In the genomic region with DNA sequence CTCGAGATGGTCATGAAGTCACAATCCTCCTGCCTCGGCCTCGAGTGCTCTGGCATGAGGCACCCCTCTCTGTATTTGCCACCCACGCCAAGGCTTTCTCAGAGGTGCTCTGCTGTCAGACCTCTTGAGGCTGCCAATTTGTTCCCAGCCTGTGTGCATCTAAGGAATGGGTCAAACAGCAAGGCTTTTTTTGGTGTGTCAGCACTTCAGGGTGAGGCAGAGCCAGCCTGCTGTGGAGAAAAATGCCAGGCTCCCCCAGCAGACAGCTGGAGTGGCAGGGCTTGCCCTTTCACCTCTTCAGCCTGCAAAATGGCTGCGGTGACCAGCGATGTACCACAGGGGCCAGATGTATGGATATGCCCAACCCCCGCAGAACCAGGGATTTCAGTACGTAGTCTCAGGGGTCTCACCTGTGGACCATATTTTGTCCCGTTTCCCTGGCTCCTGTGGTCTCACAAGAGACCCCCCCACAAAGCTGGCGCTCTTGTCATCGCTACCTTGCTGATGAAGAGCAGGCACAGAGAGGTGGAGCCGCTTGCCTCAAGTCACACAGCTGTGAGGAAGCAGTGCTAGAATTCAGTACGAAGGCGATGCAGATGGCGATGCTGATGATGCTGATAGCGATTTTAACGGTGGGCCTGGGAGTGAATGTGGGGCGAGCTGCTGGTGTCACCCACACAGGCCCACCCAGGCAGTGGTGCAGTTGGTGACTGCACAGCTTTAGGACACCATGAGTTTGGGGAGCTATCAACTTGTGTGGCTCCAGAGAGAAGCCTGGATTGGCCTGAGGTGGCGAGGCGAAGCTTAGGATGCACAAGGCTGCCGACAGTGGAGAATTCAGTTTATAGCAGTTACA, we compare ENCODE assay signal across 10 mouse cellular contexts. TPM values are rescaled to one million over a fixed set of nuclear protein-coding genes. Genes with fewer than 3 reads are reported as not detected.
DNase-seq lines count a peak whose midpoint lies in the region; ATAC-seq lines count a peak whose summit lies in the region.
"Had no signal": no experiment of that assay in that cellular context is flagged by ENCODE, and none has a peak within 500 bp of the region (broad histone marks: within the 10 kb centered on the region; RNA-seq: fewer than 3 reads in every experiment).

No protein-coding gene starts in this region.

- peak overlapping the region in 1 of 2 experiments; percentile 9; a peak in 1 of 4 replicates for H3K4me3 ChIP-seq in heart, embryonic 14.5 days (ENCODE audit: control insufficient read depth in 1 of 2, insufficient read depth in 1 of 2, low read depth in 1 of 2, low read length in 2 of 2)
- no peak overlapping the region for H3K4me3 ChIP-seq in brown adipose tissue, adult 24 weeks (ENCODE audit: insufficient read depth, low read depth, low read length)
- no peak overlapping the region for H3K4me3 ChIP-seq in kidney, embryonic 16.5 days (ENCODE audit: low read length)
- H3K4me3 ChIP-seq in neural tube, embryonic 15.5 days (replicated peaks): no peak overlapping the region

- no peak for DNase-seq in heart, postnatal 14 days
- no peak for DNase-seq in ovary, postnatal 36 days (ENCODE audit: low spot score)
- DNase-seq in right cerebral cortex, postnatal 25 days: no peak
- DNase-seq in gastrocnemius, postnatal 10 days: no peak

- H3K4me1 ChIP-seq in heart, embryonic 14.5 days (ENCODE audit: control insufficient read depth in 2 of 2, insufficient read depth in 2 of 2, low read length in 2 of 2): peaks cover 15 to 16% of the 10 kb centered on the region in 2 experiments
- 0 out of 2 replicates have a peak, but pooled peaks cover 2% of the 10 kb centered on the region for H3K4me1 ChIP-seq in brown adipose tissue, adult 24 weeks (ENCODE audit: control insufficient read depth, insufficient read depth, insufficient read length, low read length)
- peaks cover 54% of the 10 kb centered on the region for H3K4me1 ChIP-seq in kidney, embryonic 16.5 days (ENCODE audit: insufficient read depth, low read length)
- no peaks in the 10 kb centered on the region for H3K4me1 ChIP-seq in neural tube, embryonic 15.5 days

- H3K27me3 ChIP-seq in heart, embryonic 14.5 days (ENCODE audit: control insufficient read depth, insufficient read depth, low read length): no peaks in the 10 kb centered on the region
- no peaks in the 10 kb centered on the region for H3K27me3 ChIP-seq in kidney, embryonic 16.5 days (ENCODE audit: insufficient read depth, low read length)
- H3K27me3 ChIP-seq in neural tube, embryonic 15.5 days (replicated peaks): no peaks in the 10 kb centered on the region
- H3K27me3 ChIP-seq: CH12.LX had no signal

- H3K9me3 ChIP-seq in heart, embryonic 14.5 days (ENCODE audit: control insufficient read depth, low read length): no peaks in the 10 kb centered on the region
- H3K9me3 ChIP-seq in kidney, embryonic 16.5 days (ENCODE audit: low read length): no peaks in the 10 kb centered on the region
- no peaks in the 10 kb centered on the region for H3K9me3 ChIP-seq in neural tube, embryonic 15.5 days (replicated peaks)

- intact Hi-C loops in heart, postnatal 14 days (cut with DNase I): no loop called here

- peak overlapping the region; percentile 55 for H3K4me2 ChIP-seq in heart, embryonic 14.5 days (ENCODE audit: low read length)
- H3K4me2 ChIP-seq in kidney, embryonic 16.5 days (replicated peaks; ENCODE audit: low read depth, low read length): peak overlapping the region; percentile 34
- peak overlapping the region; percentile 6; the same call in 1 of the 2 replicates for H3K4me2 ChIP-seq in neural tube, embryonic 15.5 days
- H3K4me2 ChIP-seq: hindbrain, embryonic 14.5 days had no signal

- H3K9ac ChIP-seq in heart, embryonic 14.5 days (ENCODE audit: low read length): peak overlapping the region; percentile 41; the same call in 1 of the 2 replicates
- peak overlapping the region; percentile 36 for H3K9ac ChIP-seq in kidney, embryonic 16.5 days (replicated peaks; ENCODE audit: low read length)
- no peak overlapping the region for H3K9ac ChIP-seq in neural tube, embryonic 15.5 days (replicated peaks)
- H3K9ac ChIP-seq: hindbrain, embryonic 14.5 days had no signal

- H3K27ac ChIP-seq in heart, embryonic 14.5 days (replicated peaks in 1 of 2; ENCODE audit: control insufficient read depth in 1 of 2, insufficient read depth in 1 of 2, low read depth in 2 of 2, low read length in 2 of 2): peak overlapping the region; percentile 26 to 68
- peak overlapping the region; percentile 54 for H3K27ac ChIP-seq in brown adipose tissue, adult 24 weeks (replicated peaks; ENCODE audit: low read depth, low read length)
- peak overlapping the region; percentile 89 for H3K27ac ChIP-seq in kidney, embryonic 16.5 days (ENCODE audit: low read length)
- H3K27ac ChIP-seq in neural tube, embryonic 15.5 days (replicated peaks): no peak overlapping the region
- H3K27ac ChIP-seq: hindbrain, embryonic 14.5 days had no signal

- no peaks in the 10 kb centered on the region; the same call in 1 of the 2 replicates for H3K36me3 ChIP-seq in heart, embryonic 14.5 days (ENCODE audit: control insufficient read depth, insufficient read depth, low read length)
- H3K36me3 ChIP-seq in kidney, embryonic 16.5 days (ENCODE audit: insufficient read depth, low read length): no peaks in the 10 kb centered on the region
- no peaks in the 10 kb centered on the region for H3K36me3 ChIP-seq in neural tube, embryonic 15.5 days

- WGBS in heart, embryonic 14.5 days: 51% methylated on average over 21 of the region's 21 CpGs
- WGBS in kidney, embryonic 16.5 days: 55% methylated on average over 21 of the region's 21 CpGs
- 69% methylated on average over 21 of the region's 21 CpGs for WGBS in neural tube, embryonic 15.5 days

- no peak; the same call in 1 of the 2 replicates for ATAC-seq in heart, embryonic 14.5 days (ENCODE audit: insufficient number of reproducible peaks, insufficient read depth, low FRiP score, low read depth)
- no peak; the same call in 1 of the 2 replicates for ATAC-seq in kidney, embryonic 16.5 days (ENCODE audit: low FRiP score, low TSS enrichment)
- ATAC-seq in neural tube, embryonic 15.5 days (ENCODE audit: low FRiP score): no peak

RNA-seq across cellular contexts. Expression of a gene that starts 15.3 kb away (rescaled TPM):
- 7.5 and 8.5 TPM in 2 replicates for polyA plus RNA-seq in heart, embryonic 14.5 days (2014; fragmentation: Nextera tagmentation; extraction: Ambion mirVana)
- 1 to 10 TPM; 3.9 to 4.3 TPM for total RNA-seq in heart, postnatal 14 days (2021)
- 2.3 and 4.2 TPM in 2 replicates for polyA plus RNA-seq in brown adipose tissue, adult 24 weeks (2012; ENCODE audit: insufficient read depth, insufficient read length, missing spikeins)
- 10.0 and 10.9 TPM in 2 replicates for polyA plus RNA-seq in kidney, embryonic 16.5 days (2015; fragmentation: Nextera tagmentation; extraction: Ambion mirVana)
- 4.9 and 18.4 TPM in 2 replicates for polyA plus RNA-seq in neural tube, embryonic 15.5 days (2015; fragmentation: Nextera tagmentation; extraction: Ambion mirVana)
- 1 to 10 TPM; 2.0 to 2.6 TPM for total RNA-seq in gastrocnemius, postnatal 10 days (2021)
